Mouse (Mus musculus): ENCODE measurements around the gene Pgpep1.

DNA sequence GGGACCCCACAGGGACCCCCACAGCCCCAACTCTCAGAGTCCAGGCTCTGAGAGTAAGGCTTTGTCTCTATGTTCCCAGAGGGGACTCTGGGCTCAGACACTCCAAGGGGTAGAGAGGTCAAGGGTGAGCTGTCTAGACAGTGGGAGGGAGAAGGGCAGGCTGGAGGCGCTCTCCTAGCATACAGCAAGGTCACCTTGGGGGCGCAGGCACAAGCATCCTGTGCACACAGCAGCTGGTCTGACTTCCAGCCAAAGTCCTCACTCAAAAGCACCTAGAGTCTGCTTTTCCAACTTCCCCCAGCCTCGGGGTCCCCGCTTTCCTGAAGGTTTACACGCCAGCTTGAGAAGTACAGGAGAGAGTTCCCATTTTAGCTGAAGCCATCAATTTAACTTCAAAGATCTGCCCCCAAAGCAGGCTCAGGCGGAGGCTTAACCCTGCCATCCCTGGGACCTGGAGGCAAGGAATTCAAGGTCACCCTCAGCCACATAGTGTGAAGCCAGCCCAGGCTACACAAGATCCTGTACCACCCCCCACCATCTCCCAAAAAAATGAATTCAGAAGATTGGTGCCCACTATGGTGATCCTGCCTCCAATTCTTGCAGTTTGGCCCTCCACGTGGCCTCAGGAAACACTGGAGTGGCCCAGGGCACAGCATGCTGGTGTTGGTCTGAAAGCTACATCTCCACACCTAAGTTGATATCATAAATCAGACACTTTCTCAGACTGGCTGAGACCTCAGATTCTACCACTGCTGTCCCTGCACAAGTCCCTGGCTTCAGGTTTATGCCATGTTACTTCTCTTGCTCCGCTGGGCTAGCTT, 12.6 kb downstream of the Pgpep1 start:
- TF ChIP-seq CTCF (IDR thresholded peaks at IDR 0.05; ENCODE audit: control insufficient read depth, insufficient read depth, low read length) = no peak
- no peak for TF ChIP-seq POLR2A (IDR thresholded peaks at IDR 0.05; ENCODE audit: borderline replicate concordance, control insufficient read depth, low read depth, low read length)

All from bone marrow, adult 2 months (tissue).